Mouse (Mus musculus) ovary, adult 2 months (tissue): ENCODE data around the gene Gtf3a. TPM values are rescaled to one million over a fixed set of nuclear protein-coding genes. Genes with fewer than 3 reads are reported as not detected.

ENCODE experiments used
- polyA plus RNA-seq: library from polyadenylated mRNA; depleted of rRNA; stranded (reverse); fragments of >200 nt; gene quantifications from 2 replicates; pipeline ENCODE4 v1.2.3, GENCODE M21; 2012; rRNA removed

Gtf3a gene
- polyA plus RNA-seq: 123 and 144 TPM in 2 replicates

GRCm38 (mm10) chr5:146948508-146949088 lies at the start of gene Gtf3a:
Gtf3a (plus strand) TSS chr5:146948657.

GRCm38 (mm10) chr5:146963118-146963936 lies 14.9 kb downstream of the Gtf3a start, which contains the start of gene Mtif3:
Mtif3 (minus strand) TSS chr5:146963800.

Other genes with a start within 250 kb of the Gtf3a start
- 7.8 and 7.9 TPM in 2 replicates for gene Usp12, start 153.7 kb upstream of the Gtf3a start, polyA plus RNA-seq
- gene Rpl21, start 115.8 kb upstream of the Gtf3a start, polyA plus RNA-seq: 26.6 and 53.7 TPM in 2 replicates
- 23.0 and 26.9 TPM in 2 replicates for gene Rasl11a, start 103.6 kb upstream of the Gtf3a start, polyA plus RNA-seq
- 10.7 and 12.8 TPM in 2 replicates for gene Mtif3, start 15.1 kb downstream of the Gtf3a start, polyA plus RNA-seq
- gene Lnx2, start 127.9 kb downstream of the Gtf3a start, polyA plus RNA-seq: 61.6 and 71.3 TPM in 2 replicates
- gene Polr1d, start 128.4 kb downstream of the Gtf3a start, polyA plus RNA-seq: 51.1 and 53.7 TPM in 2 replicates
- 0.08 TPM in 1 of 2 replicates, not detected in the other for gene Gsx1, start 240.0 kb downstream of the Gtf3a start, polyA plus RNA-seq